In the genomic region with DNA sequence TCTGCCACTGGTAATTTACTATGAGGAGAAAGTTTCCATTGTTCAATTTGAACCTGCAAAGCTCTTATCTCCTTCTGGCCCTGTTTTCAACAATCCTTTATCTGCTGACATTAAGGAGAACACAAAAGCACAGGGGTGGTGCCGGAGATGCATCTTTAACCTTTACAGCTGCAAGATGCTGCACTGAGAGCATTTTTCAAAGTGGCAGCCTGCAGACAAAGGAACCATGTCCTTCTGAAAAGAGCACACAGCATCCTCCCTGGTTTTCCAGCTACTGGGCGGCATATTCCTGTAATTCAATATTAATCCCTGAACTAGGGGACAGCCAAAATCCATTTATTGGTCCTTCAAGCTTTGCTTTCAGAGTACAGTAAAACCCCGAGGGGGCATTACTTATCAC, we compare ENCODE assay signal across 20 mouse cellular contexts.
DNase-seq lines count a peak whose midpoint lies in the region; ATAC-seq and TF ChIP-seq lines count a peak whose summit lies in the region.
"Had no signal": no experiment of that assay in that cellular context is flagged by ENCODE, and none has a peak within 500 bp of the region (broad histone marks: within the 10 kb centered on the region; RNA-seq: fewer than 3 reads in every experiment).

No protein-coding gene starts in this region.

- no peak for TF ChIP-seq CTCF in forebrain, postnatal 0 days (IDR thresholded peaks at IDR 0.05; ENCODE audit: low read depth)
- no peak for TF ChIP-seq CTCF in midbrain, postnatal 0 days (IDR thresholded peaks at IDR 0.05)

- WGBS in forebrain, embryonic 11.5 days = 18% methylated on average over 3 of the region's 3 CpGs
- 40% methylated on average over 3 of the region's 3 CpGs for WGBS in forebrain, postnatal 0 days
- WGBS in midbrain, embryonic 13.5 days = 13% methylated on average over 3 of the region's 3 CpGs
- 33% methylated on average over 3 of the region's 3 CpGs for WGBS in midbrain, postnatal 0 days
- WGBS in hindbrain, embryonic 14.5 days = 15% methylated on average over 3 of the region's 3 CpGs

- H3K9ac ChIP-seq in forebrain, embryonic 11.5 days (ENCODE audit: low read length) = 0 out of 2 replicates have a peak overlapping the region, but pooled peaks have one; percentile 12
- no peak overlapping the region for H3K9ac ChIP-seq in forebrain, postnatal 0 days
- peak overlapping the region; percentile 44; the same call in 1 of the 2 replicates for H3K9ac ChIP-seq in midbrain, embryonic 13.5 days (replicated peaks)
- no peak overlapping the region for H3K9ac ChIP-seq in midbrain, postnatal 0 days (replicated peaks; ENCODE audit: low read length, poor library complexity, severe bottlenecking)
- no peak overlapping the region for H3K9ac ChIP-seq in hindbrain, embryonic 14.5 days
- H3K9ac ChIP-seq: hindbrain, embryonic 15.5 days; limb, embryonic 13.5 days; liver, embryonic 13.5 days; lung, embryonic 14.5 days had no signal

- H3K9me3 ChIP-seq in forebrain, embryonic 11.5 days (ENCODE audit: control insufficient read depth, low read length) = no peaks in the 10 kb centered on the region
- H3K9me3 ChIP-seq in forebrain, postnatal 0 days (ENCODE audit: low read length) = no peaks in the 10 kb centered on the region
- H3K9me3 ChIP-seq in midbrain, embryonic 13.5 days = no peaks in the 10 kb centered on the region
- no peaks in the 10 kb centered on the region for H3K9me3 ChIP-seq in midbrain, postnatal 0 days (ENCODE audit: low read length)
- H3K9me3 ChIP-seq in hindbrain, embryonic 14.5 days (ENCODE audit: control insufficient read depth, low read length) = no peaks in the 10 kb centered on the region
- H3K9me3 ChIP-seq: hindbrain, embryonic 15.5 days; limb, embryonic 13.5 days; liver, embryonic 13.5 days had no signal

- DNase-seq in forebrain, embryonic 11.5 days (ENCODE audit: low spot score) = no peak
- DNase-seq in forebrain, postnatal 0 days = no peak
- no peak for DNase-seq in midbrain, postnatal 0 days (ENCODE audit: low spot score)
- peak; percentile 29 for DNase-seq in R1 (ENCODE audit: low read depth, low spot score)
- no peak for DNase-seq in hindbrain, embryonic 14.5 days (ENCODE audit: low spot score)
- DNase-seq in MN1 (ENCODE audit: low spot score) = no peak
- no peak for DNase-seq in spleen, postnatal 4 days (ENCODE audit: low spot score in 2 of 2)
- DNase-seq: adrenal gland, postnatal 14 days; cerebellum, adult 11 months; cerebellum, postnatal 10 days; gastrocnemius, postnatal 14 days; liver, embryonic 13.5 days; lung, embryonic 14.5 days; lung, postnatal 36 days; right cerebral cortex, postnatal 4 days had no signal

- H3K27me3 ChIP-seq in forebrain, embryonic 11.5 days (ENCODE audit: control insufficient read depth, insufficient read depth, low read length) = no peaks in the 10 kb centered on the region
- no peaks in the 10 kb centered on the region for H3K27me3 ChIP-seq in forebrain, postnatal 0 days (ENCODE audit: insufficient read depth, low read length)
- H3K27me3 ChIP-seq in midbrain, embryonic 13.5 days = no peaks in the 10 kb centered on the region
- no peaks in the 10 kb centered on the region for H3K27me3 ChIP-seq in midbrain, postnatal 0 days (ENCODE audit: insufficient read depth, low read length)
- H3K27me3 ChIP-seq in hindbrain, embryonic 14.5 days (ENCODE audit: control insufficient read depth, insufficient read depth, low read length) = no peaks in the 10 kb centered on the region
- H3K27me3 ChIP-seq: CH12.LX; hindbrain, embryonic 15.5 days; limb, embryonic 13.5 days; liver, embryonic 13.5 days had no signal

- H3K36me3 ChIP-seq in forebrain, embryonic 11.5 days (ENCODE audit: control insufficient read depth, insufficient read depth, low read length) = no peaks in the 10 kb centered on the region
- H3K36me3 ChIP-seq in forebrain, postnatal 0 days (ENCODE audit: insufficient read depth) = no peaks in the 10 kb centered on the region
- H3K36me3 ChIP-seq in midbrain, embryonic 13.5 days = no peaks in the 10 kb centered on the region
- H3K36me3 ChIP-seq in midbrain, postnatal 0 days (ENCODE audit: insufficient read depth, low read length) = no peaks in the 10 kb centered on the region
- no peaks in the 10 kb centered on the region for H3K36me3 ChIP-seq in hindbrain, embryonic 14.5 days (replicated peaks; ENCODE audit: control insufficient read depth, insufficient read depth)
- H3K36me3 ChIP-seq: hindbrain, embryonic 15.5 days; limb, embryonic 13.5 days; liver, embryonic 13.5 days had no signal

- H3K4me2 ChIP-seq in forebrain, embryonic 11.5 days (ENCODE audit: low read depth, low read length, severe bottlenecking) = no peak overlapping the region
- no peak overlapping the region for H3K4me2 ChIP-seq in forebrain, postnatal 0 days (ENCODE audit: low read depth)
- no peak overlapping the region for H3K4me2 ChIP-seq in midbrain, embryonic 13.5 days (replicated peaks)
- no peak overlapping the region for H3K4me2 ChIP-seq in midbrain, postnatal 0 days (ENCODE audit: low read depth, low read length, poor library complexity, severe bottlenecking)
- H3K4me2 ChIP-seq in hindbrain, embryonic 14.5 days (replicated peaks) = no peak overlapping the region
- H3K4me2 ChIP-seq: hindbrain, embryonic 15.5 days; limb, embryonic 13.5 days; liver, embryonic 13.5 days; lung, embryonic 14.5 days had no signal

- H3K27ac ChIP-seq in forebrain, embryonic 11.5 days (ENCODE audit: low read depth, low read length) = no peak overlapping the region
- no peak overlapping the region; the same call in 1 of the 2 replicates for H3K27ac ChIP-seq in forebrain, postnatal 0 days (ENCODE audit: low read depth, low read length)
- H3K27ac ChIP-seq in midbrain, embryonic 13.5 days = peak overlapping the region; percentile 35; the same call in 1 of the 2 replicates
- H3K27ac ChIP-seq in midbrain, postnatal 0 days (ENCODE audit: low read depth, low read length) = no peak overlapping the region
- peak overlapping the region; percentile 2; the same call in 1 of the 2 replicates for H3K27ac ChIP-seq in hindbrain, embryonic 14.5 days
- H3K27ac ChIP-seq: hindbrain, embryonic 15.5 days; limb, embryonic 13.5 days; liver, embryonic 13.5 days had no signal

- peaks cover 18% of the 10 kb centered on the region for H3K4me1 ChIP-seq in forebrain, embryonic 11.5 days (replicated peaks; ENCODE audit: control insufficient read depth, insufficient read depth, low read length)
- H3K4me1 ChIP-seq in forebrain, postnatal 0 days (ENCODE audit: insufficient read depth) = peaks cover 20% of the 10 kb centered on the region
- H3K4me1 ChIP-seq in midbrain, embryonic 13.5 days (replicated peaks) = peaks cover 67% of the 10 kb centered on the region
- peaks cover 11% of the 10 kb centered on the region; the same call in 1 of the 2 replicates for H3K4me1 ChIP-seq in midbrain, postnatal 0 days (ENCODE audit: insufficient read depth, low read length)
- H3K4me1 ChIP-seq in hindbrain, embryonic 14.5 days (replicated peaks; ENCODE audit: control insufficient read depth, insufficient read depth, low read length) = peaks cover 47% of the 10 kb centered on the region

- no peak overlapping the region for H3K4me3 ChIP-seq in forebrain, embryonic 11.5 days (ENCODE audit: low read depth, low read length)
- no peak overlapping the region for H3K4me3 ChIP-seq in forebrain, postnatal 0 days (ENCODE audit: low read depth, low read length)
- no peak overlapping the region for H3K4me3 ChIP-seq in midbrain, embryonic 13.5 days (replicated peaks)
- no peak overlapping the region for H3K4me3 ChIP-seq in midbrain, postnatal 0 days (ENCODE audit: low read depth, low read length)
- no peak overlapping the region for H3K4me3 ChIP-seq in hindbrain, embryonic 14.5 days (replicated peaks; ENCODE audit: low read length)
- H3K4me3 ChIP-seq: hindbrain, embryonic 15.5 days; limb, embryonic 13.5 days; liver, embryonic 13.5 days had no signal

- ATAC-seq in forebrain, embryonic 11.5 days (replicated peaks; ENCODE audit: low FRiP score) = no peak
- ATAC-seq in forebrain, postnatal 0 days = no peak
- ATAC-seq in midbrain, embryonic 13.5 days = no peak
- no peak for ATAC-seq in midbrain, postnatal 0 days (ENCODE audit: low FRiP score)
- no peak for ATAC-seq in hindbrain, embryonic 14.5 days (ENCODE audit: low FRiP score)
- ATAC-seq: intestine, postnatal 0 days had no signal

Comparison
In these comparisons a context has a peak if more than half of its experiments do, and no peak if none do; other contexts are left out.
1. H3K27ac ChIP-seq: peak in midbrain, embryonic 13.5 days (single experiment) and hindbrain, embryonic 14.5 days (single experiment); none in forebrain, embryonic 11.5 days (single experiment), forebrain, postnatal 0 days (single experiment) and midbrain, postnatal 0 days (single experiment).
2. H3K9ac ChIP-seq: peak in forebrain, embryonic 11.5 days (single experiment) and midbrain, embryonic 13.5 days (single experiment); none in forebrain, postnatal 0 days (single experiment), midbrain, postnatal 0 days (single experiment) and hindbrain, embryonic 14.5 days (single experiment).